In the genomic region with DNA sequence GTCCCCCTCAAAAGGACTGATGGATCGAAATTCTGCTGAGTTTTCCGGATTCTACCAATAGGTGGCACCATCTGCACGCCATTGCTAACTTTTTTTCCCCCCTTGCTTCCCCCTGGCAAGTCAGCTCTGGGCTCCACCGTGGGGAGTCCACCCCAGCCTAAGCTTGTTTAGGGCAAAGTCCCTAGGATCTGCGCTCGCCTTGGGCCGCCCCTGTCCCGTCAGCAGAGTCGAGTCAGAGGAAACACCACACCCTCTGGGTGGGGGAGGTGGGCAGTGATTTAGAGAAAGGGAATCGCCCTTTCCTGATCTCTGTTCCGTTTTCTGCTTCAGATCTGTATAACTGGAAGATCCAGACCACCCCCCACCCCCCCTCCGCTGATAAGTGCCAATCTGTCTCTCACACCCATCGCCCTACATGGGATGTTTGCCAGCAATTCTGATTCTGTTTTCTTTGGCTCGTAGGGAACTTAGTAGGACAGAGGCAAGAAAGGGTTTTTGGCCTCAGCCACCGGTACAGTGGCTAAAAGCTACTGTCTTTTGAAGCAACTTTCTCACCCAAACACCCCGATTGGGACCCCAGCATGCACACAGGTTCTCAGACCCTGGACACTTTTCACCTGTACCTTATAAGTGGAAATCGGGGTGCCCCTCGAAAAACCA, we compare ENCODE assay signal across 8 mouse cellular contexts. TPM values are rescaled to one million over a fixed set of nuclear protein-coding genes. Genes with fewer than 3 reads are reported as not detected.
DNase-seq lines count a peak whose midpoint lies in the region; ATAC-seq and TF ChIP-seq lines count a peak whose summit lies in the region.

No protein-coding gene starts in this region.

- WGBS in cerebellum, adult 2 months, result 8% methylated on average over 18 of the region's 18 CpGs
- 14% methylated on average over 18 of the region's 18 CpGs for WGBS in hindbrain, embryonic 13.5 days
- WGBS in limb, embryonic 12.5 days, result 14% methylated on average over 18 of the region's 18 CpGs
- WGBS in midbrain, embryonic 14.5 days, result 16% methylated on average over 18 of the region's 18 CpGs

- H3K36me3 ChIP-seq in hindbrain, embryonic 13.5 days, result no peaks in the 10 kb centered on the region
- H3K36me3 ChIP-seq in limb, embryonic 12.5 days, result no peaks in the 10 kb centered on the region
- no peaks in the 10 kb centered on the region for H3K36me3 ChIP-seq in midbrain, embryonic 14.5 days (ENCODE audit: control insufficient read depth, insufficient read depth, low read length)
- no peaks in the 10 kb centered on the region for H3K36me3 ChIP-seq in splenic B cell, adult 2 months (ENCODE audit: control insufficient read depth, insufficient read depth, low read length, poor library complexity, severe bottlenecking)

- peak; percentile 37 to 69 for DNase-seq in layer of hippocampus, adult 2 months (ENCODE audit: low spot score in 2 of 2)
- no peak for DNase-seq in layer of hippocampus, adult 9-10 months (ENCODE audit: low spot score)
- DNase-seq in cerebellum, adult 2 months, result peak; percentile 42 to 47
- DNase-seq in gastrocnemius, adult 18-20 months (ENCODE audit: low spot score), result peak; percentile 70
- peak; percentile 79 for DNase-seq in midbrain, embryonic 14.5 days
- DNase-seq in splenic B cell, adult 2 months (ENCODE audit: low read depth, low spot score), result peak; percentile 80

- peak; percentile 88 for TF ChIP-seq CTCF in layer of hippocampus, adult 2 months (conservative IDR thresholded peaks at IDR 0.05)
- TF ChIP-seq CTCF in cerebellum, adult 2 months (IDR thresholded peaks at IDR 0.05; ENCODE audit: borderline replicate concordance, insufficient read depth, low read depth, low read length), result peak; percentile 82

- H3K4me2 ChIP-seq in hindbrain, embryonic 13.5 days, result peak overlapping the region; percentile 47
- peak overlapping the region; percentile 68 for H3K4me2 ChIP-seq in limb, embryonic 12.5 days
- peak overlapping the region; percentile 32 for H3K4me2 ChIP-seq in midbrain, embryonic 14.5 days (ENCODE audit: low read length)

- no peak overlapping the region for H3K27ac ChIP-seq in layer of hippocampus, adult 2 months
- no peak overlapping the region for H3K27ac ChIP-seq in cerebellum, adult 2 months (ENCODE audit: insufficient read depth, low read length)
- no peak overlapping the region for H3K27ac ChIP-seq in hindbrain, embryonic 13.5 days
- no peak overlapping the region for H3K27ac ChIP-seq in limb, embryonic 12.5 days
- H3K27ac ChIP-seq in midbrain, embryonic 14.5 days (replicated peaks; ENCODE audit: low read depth, low read length), result no peak overlapping the region

- peaks cover 9% of the 10 kb centered on the region; the same call in 1 of the 2 replicates for H3K4me1 ChIP-seq in cerebellum, adult 2 months (ENCODE audit: control insufficient read depth, insufficient read depth, low read length)
- H3K4me1 ChIP-seq in hindbrain, embryonic 13.5 days (replicated peaks), result peaks cover 5% of the 10 kb centered on the region; the same call in 1 of the 2 replicates
- H3K4me1 ChIP-seq in limb, embryonic 12.5 days (replicated peaks), result peaks cover 5% of the 10 kb centered on the region
- H3K4me1 ChIP-seq in midbrain, embryonic 14.5 days (ENCODE audit: control insufficient read depth, insufficient read depth, low read length), result no peaks in the 10 kb centered on the region

- no peaks in the 10 kb centered on the region for H3K9me3 ChIP-seq in hindbrain, embryonic 13.5 days
- H3K9me3 ChIP-seq in limb, embryonic 12.5 days, result no peaks in the 10 kb centered on the region
- H3K9me3 ChIP-seq in midbrain, embryonic 14.5 days (ENCODE audit: control insufficient read depth, low read length), result no peaks in the 10 kb centered on the region

- no peak for ATAC-seq in hindbrain, embryonic 13.5 days (ENCODE audit: low FRiP score)
- ATAC-seq in limb, embryonic 12.5 days (ENCODE audit: insufficient number of reproducible peaks, insufficient read depth, low FRiP score, low TSS enrichment, low read depth), result no peak
- no peak; the same call in 1 of the 2 replicates for ATAC-seq in midbrain, embryonic 14.5 days (ENCODE audit: low FRiP score, low TSS enrichment)

- H3K9ac ChIP-seq in hindbrain, embryonic 13.5 days, result no peak overlapping the region
- H3K9ac ChIP-seq in limb, embryonic 12.5 days (replicated peaks), result peak overlapping the region; percentile 52
- H3K9ac ChIP-seq in midbrain, embryonic 14.5 days (replicated peaks; ENCODE audit: low read length), result no peak overlapping the region

- no peak for TF ChIP-seq POLR2A in cerebellum, adult 2 months (IDR thresholded peaks at IDR 0.05; ENCODE audit: borderline replicate concordance, insufficient read depth, low read length)

- no peaks in the 10 kb centered on the region for H3K27me3 ChIP-seq in cerebellum, adult 2 months (ENCODE audit: control insufficient read depth, insufficient read depth, low read length)
- H3K27me3 ChIP-seq in hindbrain, embryonic 13.5 days, result peaks cover 44% of the 10 kb centered on the region
- H3K27me3 ChIP-seq in limb, embryonic 12.5 days, result peaks cover 44% of the 10 kb centered on the region
- H3K27me3 ChIP-seq in midbrain, embryonic 14.5 days (ENCODE audit: control insufficient read depth, insufficient read depth, low read length), result peaks cover 22% of the 10 kb centered on the region
- H3K27me3 ChIP-seq in splenic B cell, adult 2 months (ENCODE audit: control insufficient read depth, insufficient read depth, low read length, poor library complexity, severe bottlenecking), result no peaks in the 10 kb centered on the region

- H3K4me3 ChIP-seq in layer of hippocampus, adult 2 months, result peak overlapping the region; percentile 51
- peak overlapping the region; percentile 38 for H3K4me3 ChIP-seq in cerebellum, adult 2 months (replicated peaks; ENCODE audit: insufficient read depth, low read depth, low read length)
- H3K4me3 ChIP-seq in hindbrain, embryonic 13.5 days, result peak overlapping the region; percentile 16
- H3K4me3 ChIP-seq in limb, embryonic 12.5 days (replicated peaks), result peak overlapping the region; percentile 31
- H3K4me3 ChIP-seq in midbrain, embryonic 14.5 days (replicated peaks; ENCODE audit: low read depth, low read length), result no peak overlapping the region

RNA-seq across cellular contexts. Expression of a gene that starts 10.2 kb away (rescaled TPM):
- total RNA-seq in layer of hippocampus, adult 2 months (2021), result 10 to 100 TPM; 22.4 to 23.5 TPM
- 5.4 and 6.7 TPM in 2 replicates for polyA plus RNA-seq in cerebellum, adult 2 months (2012; rRNA removed)
- total RNA-seq in gastrocnemius, adult 18-20 months (2021), result 10 to 100 TPM; 16.0 to 36.1 TPM
- polyA plus RNA-seq in hindbrain, embryonic 13.5 days (2015; fragmentation: Nextera tagmentation; extraction: Ambion mirVana), result 2.7 and 2.9 TPM in 2 replicates
- polyA plus RNA-seq in limb, embryonic 12.5 days (2016; fragmentation: Nextera tagmentation; extraction: Ambion mirVana), result 6.8 and 7.0 TPM in 2 replicates
- polyA plus RNA-seq in midbrain, embryonic 14.5 days (2014; fragmentation: Nextera tagmentation; extraction: Ambion mirVana), result 3.3 and 4.3 TPM in 2 replicates
